Mouse (Mus musculus) liver, embryonic 13.5 days (tissue): ENCODE measurements around the gene Ror2. TPM values are rescaled to one million over a fixed set of nuclear protein-coding genes. Genes with fewer than 3 reads are reported as not detected.

Experiments used
- ATAC-seq: fragments of 200-750 bp; cut with Nextera tagmentation; 2 replicates; pipeline ENCODE4 v1.8.0; 2017; ENCODE audit warnings: low read depth, mild to moderate bottlenecking, moderate number of reproducible peaks, moderate library complexity
- DNase-seq: peaks from one replicate; pipeline ENCODE4 v3.0.0; 2022
- H3K27ac ChIP-seq: fragments of 300-500 bp; sonication (generic); 2 replicates; pipeline ENCODE4 v1.5.1; 2015; ENCODE audit warnings: moderate library complexity, mild to moderate bottlenecking, inconsistent platforms
- H3K27me3 ChIP-seq: fragments of 300-500 bp; sonication (generic); 2 replicates; pipeline ENCODE4 v1.6.1; 2015; ENCODE audit warnings: mild to moderate bottlenecking, inconsistent platforms
- H3K36me3 ChIP-seq: fragments of 300-500 bp; sonication (generic); 2 replicates; pipeline ENCODE4 v1.6.1; 2015; ENCODE audit warnings: mild to moderate bottlenecking, inconsistent platforms
- H3K4me1 ChIP-seq: fragments of 300-500 bp; sonication (generic); replicated peaks from 2 replicates; pipeline ENCODE4 v1.6.1; 2015; ENCODE audit warnings: inconsistent platforms
- H3K4me2 ChIP-seq: fragments of 300-500 bp; sonication (generic); 2 replicates; pipeline ENCODE4 v1.6.1; 2015; ENCODE audit warnings: inconsistent platforms, mild to moderate bottlenecking, moderate library complexity
- H3K4me3 ChIP-seq: fragments of 300-500 bp; sonication (generic); replicated peaks from 2 replicates; pipeline ENCODE4 v1.5.1; 2015; ENCODE audit warnings: mild to moderate bottlenecking, inconsistent platforms
- H3K9ac ChIP-seq: fragments of 300-500 bp; sonication (generic); 2 replicates; pipeline ENCODE4 v1.6.1; 2015; ENCODE audit warnings: mild to moderate bottlenecking, inconsistent platforms
- H3K9me3 ChIP-seq: fragments of 300-500 bp; sonication (generic); replicated peaks from 2 replicates; pipeline ENCODE4 v1.6.1; 2016; ENCODE audit warnings: inconsistent platforms
- WGBS: fragments of 180-500 bp; shearing (Covaris S2); methylation state at CpG from one replicate; pipeline ENCODE4 v1.1.7; 2015; ENCODE audit not compliant: insufficient replicate concordance; 5-methylcytosine and 5-hydroxymethylcytosine counted together
- polyA plus RNA-seq: library from polyadenylated mRNA; unstranded; fragments of >200 nt; fragmentation: Nextera tagmentation; extraction: Ambion mirVana; gene quantifications from 2 replicates; pipeline ENCODE4 v1.2.1, GENCODE M21; 2015

Ror2 gene
- polyA plus RNA-seq, 1 experiment from 2014 or later: 0.25 TPM

DNA sequence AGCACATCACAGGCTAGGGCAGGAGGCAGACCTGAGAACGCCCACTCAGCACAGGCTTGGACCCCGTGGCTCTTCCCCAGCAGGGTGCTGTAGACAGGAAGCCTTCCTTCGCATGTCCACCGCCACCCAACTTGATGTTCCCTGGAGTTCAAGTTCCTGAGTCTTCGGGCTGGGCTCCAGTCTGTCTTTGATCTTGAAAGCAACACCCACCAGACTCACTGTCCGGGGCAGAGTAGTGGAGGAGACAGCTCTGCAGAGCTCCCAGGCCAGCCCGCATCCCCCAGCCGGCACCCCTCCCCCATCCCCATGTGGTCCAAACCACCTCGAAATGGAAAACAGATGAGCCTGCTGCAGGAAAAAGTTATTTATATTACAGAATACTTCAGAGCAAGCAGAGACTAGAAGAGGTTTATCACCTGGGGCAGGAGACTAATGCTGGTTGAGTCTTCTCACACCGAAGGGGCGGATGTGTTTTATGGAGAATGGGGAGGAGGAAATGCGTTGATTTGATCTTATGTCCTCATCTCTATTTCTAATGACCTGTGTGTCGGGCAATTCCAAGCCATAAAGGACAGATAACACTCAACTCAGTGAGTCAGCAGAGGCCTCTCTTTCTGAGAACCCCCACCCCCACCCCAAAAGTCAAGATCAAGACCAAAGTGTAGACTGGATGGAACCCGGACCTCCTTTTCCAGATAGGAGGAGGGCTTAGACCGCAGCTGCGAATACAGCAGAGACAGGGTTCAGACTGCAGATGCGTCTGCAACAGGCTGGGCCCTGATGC, 80.6 kb downstream of the Ror2 start:
- H3K27me3 ChIP-seq: no peaks in the 10 kb centered on the region
- no peaks in the 10 kb centered on the region for H3K9me3 ChIP-seq
- WGBS: 30% methylated on average over 17 of the region's 17 CpGs
- no peak overlapping the region for H3K9ac ChIP-seq
- ATAC-seq (no peak), DNase-seq (no peak)
- no peak overlapping the region for H3K4me2 ChIP-seq
- no peak overlapping the region for H3K4me3 ChIP-seq
- no peak overlapping the region for H3K27ac ChIP-seq
- H3K36me3 ChIP-seq: no peaks in the 10 kb centered on the region
- 0 out of 2 replicates have a peak, but pooled peaks cover 2% of the 10 kb centered on the region for H3K4me1 ChIP-seq

DNA sequence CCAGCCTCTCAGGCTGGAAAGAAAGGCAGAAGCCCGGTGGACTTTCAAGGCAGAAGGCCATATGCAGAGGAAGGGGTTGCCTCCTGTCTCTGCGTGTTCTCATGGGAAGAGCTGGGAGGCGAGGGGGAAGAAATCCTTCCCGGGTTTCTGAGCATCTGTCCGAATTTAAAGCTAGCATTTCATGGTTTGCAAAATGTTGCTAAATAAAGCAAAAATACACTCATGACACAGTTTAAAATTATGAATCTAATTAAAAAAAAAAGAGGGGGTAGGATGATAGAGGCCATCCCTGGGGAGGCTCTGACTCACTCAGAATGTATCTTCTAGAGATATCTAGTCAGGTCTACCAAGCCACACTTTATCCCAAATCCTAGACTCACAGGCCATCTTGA, 83.5 kb downstream of the Ror2 start:
- H3K4me3 ChIP-seq: no peak overlapping the region

DNA sequence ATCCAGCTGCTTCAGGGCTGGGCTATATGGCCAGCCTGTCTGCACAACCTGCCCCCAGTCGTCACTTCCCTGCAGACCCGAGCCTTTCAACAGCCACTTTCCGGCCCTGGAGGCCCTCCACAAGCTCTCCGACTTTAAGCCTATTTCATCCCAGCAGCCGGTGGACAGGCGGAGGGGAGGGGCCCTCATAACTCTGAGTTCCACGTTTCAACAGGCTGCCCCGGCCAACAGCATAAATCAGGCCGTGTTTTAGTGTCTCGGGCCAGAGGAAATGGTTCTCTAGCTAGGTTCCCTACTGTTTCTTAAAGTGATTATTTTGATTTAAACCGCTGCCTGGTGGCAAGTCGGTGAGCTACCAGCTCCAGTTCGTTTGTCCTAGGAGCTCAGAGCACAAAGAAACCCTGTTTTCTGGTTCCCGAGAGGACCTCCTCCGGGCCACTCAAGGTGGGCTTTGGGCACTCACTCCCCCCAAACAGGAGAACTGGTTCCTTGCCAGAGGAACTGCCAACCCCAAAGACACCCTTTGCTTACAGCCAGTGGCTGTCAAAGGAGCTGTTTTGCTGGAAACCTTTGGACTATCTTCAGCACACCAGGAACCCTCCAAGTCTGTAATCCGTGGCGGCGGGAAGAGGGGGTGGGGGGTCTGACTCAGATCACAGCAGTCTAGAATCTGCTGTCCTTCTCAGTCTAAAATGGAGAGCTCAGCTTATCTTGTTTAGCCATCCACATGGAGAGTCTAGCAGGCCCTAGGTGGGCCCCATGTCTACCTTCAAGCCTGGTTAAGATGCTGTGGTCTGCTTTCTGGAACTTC, 84.1 kb downstream of the Ror2 start:
- ATAC-seq (no peak), DNase-seq (no peak)
- no peaks in the 10 kb centered on the region for H3K9me3 ChIP-seq
- no peaks in the 10 kb centered on the region for H3K27me3 ChIP-seq
- H3K9ac ChIP-seq: no peak overlapping the region
- WGBS: 27% methylated on average over 18 of the region's 18 CpGs
- H3K4me3 ChIP-seq: no peak overlapping the region
- H3K36me3 ChIP-seq: no peaks in the 10 kb centered on the region
- H3K4me1 ChIP-seq: 0 out of 2 replicates have a peak, but pooled peaks cover 2% of the 10 kb centered on the region
- no peak overlapping the region for H3K4me2 ChIP-seq
- no peak overlapping the region for H3K27ac ChIP-seq

More for the DNA sequence above, 83.5 kb downstream of the Ror2 start:
- ATAC-seq (no peak), DNase-seq (no peak)
- no peaks in the 10 kb centered on the region for H3K27me3 ChIP-seq
- no peak overlapping the region for H3K4me2 ChIP-seq
- no peaks in the 10 kb centered on the region for H3K36me3 ChIP-seq
- no peaks in the 10 kb centered on the region for H3K9me3 ChIP-seq
- H3K9ac ChIP-seq: no peak overlapping the region
- H3K4me1 ChIP-seq: 0 out of 2 replicates have a peak, but pooled peaks cover 2% of the 10 kb centered on the region
- H3K27ac ChIP-seq: no peak overlapping the region
- 58% methylated on average over 5 of the region's 5 CpGs for WGBS

DNA sequence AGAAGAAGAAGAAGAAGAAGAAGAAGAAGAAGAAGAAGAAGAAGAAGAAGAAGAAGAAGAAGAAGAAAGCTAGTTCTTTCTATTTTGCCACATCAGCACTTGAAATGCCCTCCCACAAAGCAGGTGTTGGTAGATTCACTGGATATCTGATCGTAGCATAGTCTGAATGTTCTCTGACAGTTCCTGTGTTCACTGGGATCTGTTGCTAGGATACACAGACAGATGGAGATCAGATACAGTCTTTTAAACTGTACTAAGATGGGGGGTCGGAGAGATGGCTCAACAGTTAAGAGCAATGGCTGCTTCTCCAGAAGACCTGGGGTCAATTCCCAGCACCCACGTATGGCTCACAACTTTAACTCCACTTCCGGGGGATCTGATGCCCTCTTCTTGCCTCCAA, 85.8 kb downstream of the Ror2 start:
- H3K4me1 ChIP-seq: 0 out of 2 replicates have a peak, but pooled peaks cover 2% of the 10 kb centered on the region
- DNase-seq: no peak
- no peak overlapping the region for H3K4me3 ChIP-seq
- no peaks in the 10 kb centered on the region for H3K36me3 ChIP-seq
- no peak for ATAC-seq
- WGBS: 61% methylated on average over 4 of the region's 4 CpGs
- H3K27me3 ChIP-seq: no peaks in the 10 kb centered on the region
- no peak overlapping the region for H3K9ac ChIP-seq
- H3K4me2 ChIP-seq: no peak overlapping the region
- H3K9me3 ChIP-seq: no peaks in the 10 kb centered on the region
- H3K27ac ChIP-seq: no peak overlapping the region

DNA sequence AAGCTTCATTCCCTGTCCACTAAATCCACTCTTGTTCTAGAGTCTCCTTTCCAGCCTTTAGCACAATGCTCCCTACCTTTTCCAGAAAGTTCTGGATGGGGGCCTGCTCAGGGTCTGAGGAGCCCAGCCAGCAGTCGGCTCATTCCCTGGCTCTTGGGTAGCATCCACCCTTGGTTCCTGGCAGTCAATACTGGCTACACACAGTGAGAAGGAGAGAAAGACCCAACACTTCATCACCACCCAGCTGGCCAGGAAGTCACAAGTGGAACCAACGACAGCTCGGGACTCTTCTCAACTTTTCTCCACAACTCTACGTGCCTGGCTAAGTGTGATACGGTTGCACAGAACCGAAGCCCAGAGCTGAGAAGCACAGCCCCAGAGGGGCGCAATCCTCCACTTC, 86.7 kb downstream of the Ror2 start:
- Histone ChIP-seq H3K9me3 (no peaks in the 10 kb centered on the region), H3K36me3 (no peaks in the 10 kb centered on the region), H3K27me3 (no peaks in the 10 kb centered on the region), H3K27ac (no peak overlapping the region), H3K9ac (no peak overlapping the region), H3K4me1 (0 out of 2 replicates have a peak, but pooled peaks cover 2% of the 10 kb centered on the region), H3K4me3 (no peak overlapping the region), H3K4me2 (no peak overlapping the region)
- DNase-seq: no peak
- ATAC-seq: no peak
- WGBS: 70% methylated on average over 7 of the region's 7 CpGs

DNA sequence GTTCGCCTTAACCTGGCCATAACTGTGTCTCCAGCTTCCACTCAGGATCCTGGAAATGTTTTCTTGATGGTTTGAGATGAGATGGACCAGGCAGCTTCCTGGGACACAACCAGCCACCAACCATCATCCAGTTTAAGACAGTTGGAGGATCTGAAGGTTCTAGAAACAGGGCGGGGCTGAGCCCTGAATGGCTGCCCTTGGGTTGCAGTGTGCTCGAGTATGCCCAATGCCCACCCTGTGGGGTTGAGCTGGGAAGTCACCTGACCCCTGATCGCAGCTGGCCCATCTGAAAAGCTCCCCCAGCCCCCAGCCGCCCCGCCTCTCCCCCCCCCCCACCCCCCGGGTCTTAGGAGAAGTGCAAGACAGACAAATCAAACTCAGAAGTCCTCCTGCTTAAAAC, 89.2 kb downstream of the Ror2 start:
- Histone ChIP-seq H3K4me2 (no peak overlapping the region), H3K27me3 (no peaks in the 10 kb centered on the region), H3K27ac (no peak overlapping the region), H3K4me3 (no peak overlapping the region), H3K9ac (no peak overlapping the region), H3K9me3 (no peaks in the 10 kb centered on the region), H3K4me1 (no peaks in the 10 kb centered on the region), H3K36me3 (no peaks in the 10 kb centered on the region)
- no peak for DNase-seq
- no peak for ATAC-seq
- WGBS: 50% methylated on average over 7 of the region's 7 CpGs

DNA sequence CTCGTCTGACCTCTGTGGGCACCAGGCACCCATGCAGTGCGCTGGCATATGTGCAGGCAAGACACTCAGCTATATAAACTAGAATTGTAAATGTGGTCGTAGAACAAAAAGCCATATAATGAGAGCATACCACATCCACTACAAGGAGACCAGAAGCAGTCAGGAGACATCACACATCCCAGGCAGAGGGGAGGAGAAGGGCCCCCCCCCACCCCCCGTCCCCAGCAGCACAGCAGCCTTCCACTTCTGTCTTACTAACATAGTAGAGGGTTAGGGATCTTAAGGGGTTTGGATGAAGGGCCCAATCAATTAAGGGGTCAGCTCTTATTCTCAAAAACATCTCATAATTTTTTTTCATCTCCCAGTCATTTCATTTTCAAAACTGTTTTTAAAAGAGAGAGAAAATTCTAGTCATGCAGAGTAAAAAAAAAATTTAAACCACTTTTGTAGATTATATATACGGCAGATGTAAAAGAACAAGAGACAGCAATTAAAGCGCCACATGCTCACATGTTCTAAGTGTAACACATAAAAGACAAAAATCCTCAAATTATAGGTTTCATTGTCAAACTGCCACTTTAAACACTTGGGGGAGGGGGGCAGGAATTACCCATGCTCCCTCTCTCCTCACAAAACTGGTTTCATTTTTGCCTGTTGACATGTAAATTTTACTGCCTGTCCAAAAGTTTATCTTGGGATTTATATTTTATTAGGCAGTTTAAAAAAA, 89.8 kb downstream of the Ror2 start:
- H3K4me2 ChIP-seq: no peak overlapping the region
- no peaks in the 10 kb centered on the region for H3K27me3 ChIP-seq
- H3K36me3 ChIP-seq: no peaks in the 10 kb centered on the region
- H3K4me1 ChIP-seq: no peaks in the 10 kb centered on the region
- H3K27ac ChIP-seq: no peak overlapping the region
- no peak for DNase-seq
- ATAC-seq: no peak
- H3K4me3 ChIP-seq: no peak overlapping the region
- no peaks in the 10 kb centered on the region for H3K9me3 ChIP-seq
- 66% methylated on average over 6 of the region's 6 CpGs for WGBS
- no peak overlapping the region for H3K9ac ChIP-seq

DNA sequence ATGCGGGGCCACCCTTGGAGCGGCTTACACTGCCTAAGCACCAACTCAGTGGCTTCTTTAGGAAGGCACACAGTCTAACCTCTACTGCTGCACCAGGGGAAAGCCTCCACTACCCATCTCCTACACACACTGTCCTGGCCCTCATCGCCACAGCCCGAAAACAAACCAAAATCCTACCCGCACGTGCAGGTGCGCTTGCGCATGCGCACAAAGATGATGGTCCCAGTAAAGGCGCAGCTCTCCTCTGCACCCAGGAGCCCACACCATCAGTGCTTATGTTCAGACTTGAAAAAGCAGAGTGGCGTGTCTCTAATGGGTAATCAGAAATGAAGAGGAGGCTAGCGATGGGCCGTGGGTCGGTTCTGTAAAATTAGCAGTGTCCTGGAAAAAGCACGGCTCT, 91.6 kb downstream of the Ror2 start:
- no peaks in the 10 kb centered on the region for H3K27me3 ChIP-seq
- no peaks in the 10 kb centered on the region for H3K4me1 ChIP-seq
- no peak for DNase-seq
- H3K27ac ChIP-seq: no peak overlapping the region
- WGBS: 82% methylated on average over 15 of the region's 15 CpGs
- H3K9me3 ChIP-seq: no peaks in the 10 kb centered on the region
- H3K4me2 ChIP-seq: no peak overlapping the region
- no peaks in the 10 kb centered on the region for H3K36me3 ChIP-seq
- no peak overlapping the region for H3K4me3 ChIP-seq
- no peak for ATAC-seq
- H3K9ac ChIP-seq: no peak overlapping the region

DNA sequence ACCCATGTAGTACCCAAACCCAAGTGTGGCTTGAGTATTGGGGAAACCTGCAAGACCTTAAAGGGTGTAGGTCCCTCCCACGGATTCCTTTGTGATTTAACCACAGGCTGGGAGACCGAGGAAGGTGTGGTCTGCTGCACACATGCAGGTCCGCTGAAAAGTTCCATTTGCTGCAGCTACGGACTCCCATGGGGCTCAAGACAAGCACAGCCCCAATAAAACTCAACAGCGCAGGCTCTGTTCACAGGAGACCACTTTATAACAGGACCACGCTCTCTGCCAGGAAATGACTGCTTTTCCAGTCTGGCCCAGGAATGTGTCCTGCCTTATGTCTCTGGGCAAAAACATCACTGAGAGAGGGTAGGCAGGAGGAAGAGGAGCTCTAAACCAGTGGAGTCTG, 92.2 kb downstream of the Ror2 start:
- H3K4me2 ChIP-seq: no peak overlapping the region
- no peak overlapping the region for H3K4me3 ChIP-seq
- DNase-seq: no peak
- H3K27me3 ChIP-seq: no peaks in the 10 kb centered on the region
- no peak for ATAC-seq
- WGBS: 51% methylated on average over 6 of the region's 6 CpGs
- H3K36me3 ChIP-seq: no peaks in the 10 kb centered on the region
- no peaks in the 10 kb centered on the region for H3K9me3 ChIP-seq
- no peaks in the 10 kb centered on the region for H3K4me1 ChIP-seq
- no peak overlapping the region for H3K27ac ChIP-seq
- H3K9ac ChIP-seq: no peak overlapping the region

DNA sequence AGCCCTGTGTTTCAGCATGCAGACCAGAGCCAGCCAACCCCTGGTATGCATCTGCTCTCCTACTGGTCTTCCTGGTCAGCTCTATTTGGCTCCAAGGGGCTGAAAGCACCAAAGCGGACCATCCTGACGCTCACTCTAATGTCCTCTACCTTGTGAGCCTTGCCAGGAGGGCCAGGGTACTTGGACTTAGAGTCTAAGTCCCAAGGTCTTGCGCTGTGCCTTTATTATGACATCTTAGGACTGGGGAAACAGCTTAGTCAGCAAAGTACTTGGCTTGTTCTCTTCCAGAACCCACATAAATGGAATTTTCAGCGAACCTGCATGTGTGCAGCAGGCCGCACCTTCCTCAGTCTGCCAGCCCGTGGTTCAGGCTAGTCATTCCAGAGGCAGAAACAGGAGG, 93.6 kb downstream of the Ror2 start:
- Histone ChIP-seq H3K4me2 (no peak overlapping the region), H3K27me3 (no peaks in the 10 kb centered on the region), H3K9me3 (no peaks in the 10 kb centered on the region), H3K4me3 (no peak overlapping the region), H3K36me3 (no peaks in the 10 kb centered on the region), H3K9ac (no peak overlapping the region), H3K27ac (no peak overlapping the region), H3K4me1 (no peaks in the 10 kb centered on the region)
- WGBS: 71% methylated on average over 6 of the region's 6 CpGs
- DNase-seq (no peak), ATAC-seq (no peak)

DNA sequence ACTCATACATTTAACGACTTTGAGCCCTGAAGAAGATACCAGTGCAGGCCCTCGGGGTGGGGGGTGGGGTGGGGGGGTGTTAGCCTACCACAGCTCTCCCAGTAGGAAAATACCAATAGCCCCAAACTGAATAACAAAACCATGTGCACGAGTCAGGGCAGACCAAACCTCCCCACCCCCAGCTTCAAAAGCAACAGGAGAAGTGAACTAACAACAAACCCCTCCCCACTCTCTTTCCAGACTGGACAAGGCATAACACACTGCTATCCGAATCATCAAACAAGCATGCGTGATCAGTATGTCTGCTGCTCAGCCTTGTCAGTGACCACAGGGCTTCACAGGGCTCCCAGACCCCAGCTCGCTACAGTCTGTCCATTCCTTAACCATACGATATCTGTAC, 94.3 kb downstream of the Ror2 start:
- no peaks in the 10 kb centered on the region for H3K9me3 ChIP-seq
- ATAC-seq: no peak
- 43% methylated on average over 7 of the region's 7 CpGs for WGBS
- no peaks in the 10 kb centered on the region for H3K36me3 ChIP-seq
- no peak overlapping the region for H3K4me2 ChIP-seq
- no peak overlapping the region for H3K4me3 ChIP-seq
- no peak overlapping the region for H3K9ac ChIP-seq
- no peak for DNase-seq
- H3K4me1 ChIP-seq: no peaks in the 10 kb centered on the region
- no peaks in the 10 kb centered on the region for H3K27me3 ChIP-seq
- H3K27ac ChIP-seq: no peak overlapping the region
